Mouse (Mus musculus) cerebellum, adult (tissue): ENCODE data around the gene Stac.

Source experiments
- ATAC-seq: cut with Nextera tagmentation; 2 replicates; pipeline ENCODE4 v1.9.2; 2017; ENCODE audit warnings: mild to moderate bottlenecking, moderate library complexity, mixed read lengths; ENCODE audit not compliant: insufficient number of reproducible peaks, low FRiP score, low TSS enrichment

The Stac gene

GRCm38 (mm10) chr9:111608762-111609161 is 81.4 kb downstream of the Stac start:
- ATAC-seq: no peak

- no peak for ATAC-seq
These were observed 83.5 kb downstream of the Stac start for GRCm38 (mm10) chr9:111606603-111607002.

- no peak for ATAC-seq
These were observed 102.6 kb downstream of the Stac start for GRCm38 (mm10) chr9:111587527-111587926.

GRCm38 (mm10) chr9:111578784-111579183 is 111.4 kb downstream of the Stac start:
- no peak for ATAC-seq

- ATAC-seq: no peak
These were observed 112.7 kb downstream of the Stac start for GRCm38 (mm10) chr9:111577453-111577852.

- ATAC-seq: no peak
These were observed 114.3 kb downstream of the Stac start for GRCm38 (mm10) chr9:111575889-111576288.

- ATAC-seq: no peak
These were observed 116.3 kb downstream of the Stac start for GRCm38 (mm10) chr9:111573836-111574235.

- no peak for ATAC-seq
These were observed 118.5 kb downstream of the Stac start for GRCm38 (mm10) chr9:111571619-111572018.

GRCm38 (mm10) chr9:111564176-111564575 is 126.0 kb downstream of the Stac start:
- no peak for ATAC-seq

- ATAC-seq: no peak
These were observed 126.9 kb downstream of the Stac start for GRCm38 (mm10) chr9:111563226-111563625.

GRCm38 (mm10) chr9:111562217-111562988 is 127.7 kb downstream of the Stac start:
- no peak; the same call in 1 of the 2 replicates for ATAC-seq

GRCm38 (mm10) chr9:111556699-111557098 is 133.4 kb downstream of the Stac start:
- ATAC-seq: no peak

GRCm38 (mm10) chr9:111552865-111553264 is 137.3 kb downstream of the Stac start:
- ATAC-seq: no peak

GRCm38 (mm10) chr9:111551461-111552190 is 138.5 kb downstream of the Stac start:
- ATAC-seq: no peak

GRCm38 (mm10) chr9:111550963-111551321 is 139.2 kb downstream of the Stac start:
- ATAC-seq: no peak

GRCm38 (mm10) chr9:111550281-111550962 is 139.7 kb downstream of the Stac start:
- ATAC-seq: no peak

- no peak for ATAC-seq
These were observed 147.5 kb downstream of the Stac start for GRCm38 (mm10) chr9:111542663-111543062.

GRCm38 (mm10) chr9:111535445-111536064 is 154.6 kb downstream of the Stac start:
- ATAC-seq: no peak

- ATAC-seq: no peak
These were observed 155.3 kb downstream of the Stac start for GRCm38 (mm10) chr9:111534744-111535423.

- no peak for ATAC-seq
These were observed 166.3 kb downstream of the Stac start for GRCm38 (mm10) chr9:111523871-111524270.
